Mouse (Mus musculus): Measurements from ENCODE around the gene Actl10.

DNA sequence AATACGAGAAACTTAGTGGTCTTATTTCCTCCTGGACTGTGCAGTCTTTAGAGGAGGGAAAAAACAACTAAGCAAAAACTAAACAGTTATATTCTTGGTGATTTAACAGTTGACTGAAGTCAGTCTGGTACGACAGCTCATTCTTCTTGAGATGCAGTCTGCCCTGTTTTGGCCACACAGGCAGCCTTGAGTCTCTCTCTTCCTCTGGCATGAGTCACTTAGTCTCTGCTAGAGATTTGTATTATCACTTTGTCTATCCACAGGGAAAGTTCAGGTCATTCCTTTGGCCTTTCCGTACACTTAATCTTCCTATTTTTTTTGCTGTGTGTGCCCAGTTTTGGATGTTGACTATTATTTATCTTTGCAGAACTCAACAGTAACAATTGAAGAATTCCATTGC, 41.4 kb upstream of the Actl10 start:
- TF ChIP-seq ZNF384 (IDR thresholded peaks at IDR 0.05; ENCODE audit: low read depth, low read length) = no peak
- no peak for TF ChIP-seq CTCF (IDR thresholded peaks at IDR 0.05 in 2 of 3, conservative IDR thresholded peaks at IDR 0.05 in 1 of 3; ENCODE audit: control insufficient read depth in 1 of 3, insufficient read depth in 1 of 3, low read depth in 2 of 3, low read length in 3 of 3, poor library complexity in 1 of 3, severe bottlenecking in 1 of 3)
- no peak for TF ChIP-seq POLR2AphosphoS5 (IDR thresholded peaks at IDR 0.05; ENCODE audit: borderline replicate concordance, low read depth, low read length)
- no peak for TF ChIP-seq MAFK (IDR thresholded peaks at IDR 0.05; ENCODE audit: borderline replicate concordance, low read depth, low read length)
- no peak for TF ChIP-seq KAT2A (conservative IDR thresholded peaks at IDR 0.05; ENCODE audit: low read depth, low read length)
- TF ChIP-seq EP300 (IDR thresholded peaks at IDR 0.05; ENCODE audit: low read depth in 1 of 2, low read length in 2 of 2) = no peak
- TF ChIP-seq BHLHE40 (IDR thresholded peaks at IDR 0.05; ENCODE audit: borderline replicate concordance, low read depth, low read length) = no peak
- TF ChIP-seq MXI1 (IDR thresholded peaks at IDR 0.05; ENCODE audit: low read depth, low read length) = no peak
- no peak for TF ChIP-seq TCF12 (IDR thresholded peaks at IDR 0.05; ENCODE audit: low read depth, low read length)

Measured in MEL (cell line).